Mouse (Mus musculus) lung, adult 2 months (tissue): Measurements from ENCODE around the gene Zfp36. TPM values are rescaled to one million over a fixed set of nuclear protein-coding genes. Genes with fewer than 3 reads are reported as not detected.

Experiments
- DNase-seq: peaks from one replicate; pipeline ENCODE4 v3.0.0; 2022
- H3K4me1 ChIP-seq: fragments of 200-500 bp; 2 replicates; pipeline ENCODE4 v1.6.1; 2011; ENCODE audit warnings: low read length; ENCODE audit not compliant: control insufficient read depth, insufficient read depth
- H3K4me3 ChIP-seq: fragments of 200-500 bp; replicated peaks from 2 replicates; pipeline ENCODE3; 2011; ENCODE audit warnings: low read depth, mild to moderate bottlenecking, control low read depth, low read length; ENCODE audit errors: extremely low read depth
- CTCF ChIP-seq: fragments of 200-500 bp; IDR thresholded peaks from 2 replicates; pipeline ENCODE4 v1.5.1; 2011; ENCODE audit warnings: mild to moderate bottlenecking, low read length, control low read depth; ENCODE audit not compliant: insufficient read depth
- POLR2A ChIP-seq: fragments of 200-500 bp; IDR thresholded peaks from 2 replicates; pipeline ENCODE4 v1.6.1; 2011; ENCODE audit warnings: low read depth, mild to moderate bottlenecking, control low read depth, low read length, borderline replicate concordance; ENCODE audit errors: extremely low read depth
- WGBS: fragments of 180-500 bp; shearing (Covaris S2); methylation state at CpG from one replicate; pipeline ENCODE4 v1.1.7; 2018; 5-methylcytosine and 5-hydroxymethylcytosine counted together
- polyA plus RNA-seq: library from polyadenylated mRNA; depleted of rRNA; stranded (reverse); fragments of >200 nt; gene quantifications from 2 replicates; pipeline ENCODE4 v1.2.3, GENCODE M21; 2012

Zfp36 gene
- polyA plus RNA-seq, 1 experiment, result 83.3 TPM

GRCm38 (mm10) chr7:28358431-28358830, 21.6 kb downstream of the Zfp36 start:
- Histone ChIP-seq H3K4me3 (no peak overlapping the region), H3K4me1 (peaks cover 16% of the 10 kb centered on the region)
- 59% methylated on average over 7 of the region's 7 CpGs for WGBS
- DNase-seq, result no peak
- TF ChIP-seq POLR2A (no peak), CTCF (no peak)

DNA sequence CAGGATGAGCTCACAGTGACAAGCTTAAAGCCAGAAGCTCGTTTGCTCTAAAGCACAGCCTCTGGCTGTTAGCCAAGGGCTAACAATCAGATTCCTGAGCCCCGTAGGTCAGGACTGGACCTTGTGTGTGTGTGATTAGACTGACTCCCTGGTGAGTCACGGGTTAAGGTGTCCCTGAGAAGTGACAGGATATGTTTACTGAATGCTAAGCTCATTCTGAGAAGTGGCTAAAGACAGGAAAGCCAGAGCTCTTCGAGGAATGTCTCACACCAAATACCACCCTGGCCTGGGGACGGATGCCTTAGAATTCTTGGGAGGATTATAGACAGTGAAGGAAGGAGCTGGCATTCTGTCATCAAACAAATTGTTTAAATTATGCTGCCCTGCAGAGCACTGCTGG, 22.1 kb downstream of the Zfp36 start:
- Histone ChIP-seq H3K4me1 (peaks cover 16% of the 10 kb centered on the region), H3K4me3 (no peak overlapping the region)
- TF ChIP-seq CTCF (no peak), POLR2A (no peak)
- 11% methylated on average over 5 of the region's 5 CpGs for WGBS
- no peak for DNase-seq

DNA sequence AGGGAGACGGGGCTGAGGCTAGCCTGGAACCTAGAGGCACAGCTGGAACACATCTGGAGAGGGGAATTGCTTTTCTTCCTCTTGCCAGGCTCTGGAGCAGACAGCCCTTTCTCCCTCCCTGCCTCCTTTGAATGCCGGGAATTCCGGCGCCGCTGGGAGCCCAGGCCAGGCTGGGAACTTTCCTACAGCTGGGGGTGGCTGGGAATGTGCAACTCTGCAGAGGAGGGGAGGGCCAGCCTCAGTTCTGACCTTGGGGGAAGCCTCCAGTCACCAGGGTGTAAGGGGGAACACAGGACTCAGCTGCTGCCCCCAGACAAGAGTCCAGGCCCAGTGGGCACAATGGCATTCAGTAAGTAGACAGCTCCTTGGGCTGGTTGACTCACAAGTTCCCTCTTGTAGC, 23.1 kb downstream of the Zfp36 start:
- Histone ChIP-seq H3K4me1 (peaks cover 16% of the 10 kb centered on the region), H3K4me3 (no peak overlapping the region)
- DNase-seq, result no peak
- 15% methylated on average over 5 of the region's 5 CpGs for WGBS
- TF ChIP-seq CTCF, result no peak
- TF ChIP-seq POLR2A, result no peak

- no peak overlapping the region for H3K4me3 ChIP-seq
- TF ChIP-seq POLR2A (no peak), CTCF (no peak)
- peaks cover 20% of the 10 kb centered on the region for H3K4me1 ChIP-seq
- WGBS, result 87% methylated on average over 3 of the region's 3 CpGs
- no peak for DNase-seq
Observed at GRCm38 (mm10) chr7:28355221-28355620, 24.8 kb downstream of the Zfp36 start.

DNA sequence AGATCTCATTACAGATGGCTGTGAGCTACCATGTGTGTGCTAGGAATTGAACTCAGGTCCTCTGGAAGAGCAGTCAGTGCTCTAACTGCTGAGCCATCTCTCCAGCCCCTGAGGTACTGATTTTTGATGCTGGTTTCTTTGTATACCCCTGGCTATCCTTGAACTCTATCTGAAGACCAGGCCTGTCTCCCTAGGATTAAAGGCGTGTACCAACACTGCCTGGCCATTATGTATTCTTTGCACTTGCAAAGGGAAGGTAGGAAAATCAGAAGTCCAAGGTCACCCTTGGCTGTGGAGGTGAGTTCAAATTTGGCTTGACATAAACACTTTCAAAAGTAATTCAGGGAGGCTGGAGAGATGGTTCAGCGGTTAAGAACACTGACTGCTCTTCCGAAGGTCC, 25.5 kb downstream of the Zfp36 start:
- H3K4me3 ChIP-seq, result no peak overlapping the region
- WGBS, result 95% methylated on average over 3 of the region's 3 CpGs
- DNase-seq, result no peak
- peaks cover 20% of the 10 kb centered on the region for H3K4me1 ChIP-seq
- TF ChIP-seq POLR2A (no peak), CTCF (no peak)

DNA sequence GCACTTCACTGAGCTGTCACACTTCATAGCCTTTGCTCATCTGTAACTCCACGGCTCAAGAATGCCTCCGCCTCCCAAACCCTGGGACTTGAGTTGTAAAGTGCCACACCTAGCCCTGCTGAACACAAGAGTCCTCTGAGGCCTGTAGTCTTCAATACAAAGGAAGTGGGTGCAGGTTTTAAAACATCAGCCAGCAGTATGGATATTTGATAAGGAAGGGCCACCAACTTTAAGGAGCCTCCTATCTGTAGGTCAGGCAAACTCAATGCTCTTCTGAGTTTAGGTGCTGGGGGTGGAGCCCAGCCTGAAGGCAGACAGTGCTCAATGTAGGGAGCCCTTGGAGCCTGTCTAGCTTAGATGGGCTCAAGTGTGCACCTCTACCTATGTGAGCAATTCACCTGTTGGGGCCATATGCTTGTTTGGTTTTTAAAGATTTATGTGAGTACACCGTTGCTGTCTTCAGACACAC, 25.9 kb downstream of the Zfp36 start:
- Histone ChIP-seq H3K4me1 (peaks cover 20% of the 10 kb centered on the region), H3K4me3 (no peak overlapping the region)
- no peak for DNase-seq
- WGBS, result 84% methylated on average over 3 of the region's 3 CpGs
- no peak for TF ChIP-seq CTCF
- no peak for TF ChIP-seq POLR2A

GRCm38 (mm10) chr7:28353267-28353666, 26.8 kb downstream of the Zfp36 start:
- H3K4me1 ChIP-seq, result peaks cover 18% of the 10 kb centered on the region
- H3K4me3 ChIP-seq, result no peak overlapping the region
- no peak for DNase-seq
- TF ChIP-seq CTCF (no peak), POLR2A (no peak)
- 73% methylated on average over 2 of the region's 2 CpGs for WGBS

- no peak for TF ChIP-seq CTCF
- TF ChIP-seq POLR2A, result no peak
- 16% methylated on average over 4 of the region's 4 CpGs for WGBS
- peaks cover 7% of the 10 kb centered on the region for H3K4me1 ChIP-seq
- DNase-seq, result no peak
- no peak overlapping the region for H3K4me3 ChIP-seq
Observed at GRCm38 (mm10) chr7:28351676-28352191, 28.3 kb downstream of the Zfp36 start.

- DNase-seq, result peak; percentile 99
- WGBS, result under 1% methylated on average over 49 of the region's 50 CpGs
- TF ChIP-seq POLR2A (peak; percentile 60), CTCF (no peak)
- Histone ChIP-seq H3K4me3 (peak within 1 kb of the TSS; percentile 87), H3K4me1 (peaks cover 4% of the 10 kb centered on the region)
Observed at GRCm38 (mm10) chr7:28350155-28350883, 29.7 kb downstream of the Zfp36 start, which contains the start of gene Rps16. Gene Rps16 (plus strand): TSS chr7:28350652.

DNA sequence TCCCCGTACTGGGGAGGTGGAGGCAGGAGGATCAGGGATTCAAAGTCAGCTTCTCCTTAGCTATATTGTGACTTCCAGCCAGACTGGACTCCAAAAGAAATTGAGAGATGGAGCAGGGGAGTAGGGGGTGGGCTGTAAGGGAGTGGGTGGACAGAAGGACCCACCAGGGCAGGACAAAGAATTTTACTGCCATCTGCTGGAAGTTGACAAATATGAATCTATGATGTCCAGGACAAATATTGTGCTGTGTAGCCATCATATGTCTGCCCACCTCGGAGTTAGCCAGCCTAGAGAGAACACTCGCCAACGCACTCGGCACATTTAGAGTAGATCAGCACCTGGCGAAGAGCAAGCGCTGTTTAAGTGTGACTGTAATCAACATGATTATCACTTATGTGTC, 31.5 kb downstream of the Zfp36 start:
- Histone ChIP-seq H3K4me1 (peaks cover 4% of the 10 kb centered on the region), H3K4me3 (no peak overlapping the region)
- WGBS, result 81% methylated on average over 7 of the region's 7 CpGs
- TF ChIP-seq POLR2A (no peak), CTCF (no peak)
- DNase-seq, result no peak
